Mouse (Mus musculus) liver, postnatal 0 days (tissue): ENCODE results near the gene Prkch. TPM values are rescaled to one million over a fixed set of nuclear protein-coding genes. Genes with fewer than 3 reads are reported as not detected.

Source experiments
- ATAC-seq: fragments of 200-750 bp; cut with Nextera tagmentation; 2 replicates; pipeline ENCODE4 v1.8.0; 2017; ENCODE audit warnings: mild to moderate bottlenecking, moderate library complexity
- DNase-seq: peaks from one replicate; pipeline ENCODE4 v3.0.0-alpha.2; 2016
- H3K27ac ChIP-seq: fragments of 300-500 bp; sonication (generic); 2 replicates; pipeline ENCODE4 v1.5.1; 2014; ENCODE audit warnings: antibody characterized with exemption, moderate library complexity, mild to moderate bottlenecking, low read depth
- H3K27me3 ChIP-seq: fragments of 300-500 bp; sonication (generic); 2 replicates; pipeline ENCODE4 v1.6.1; 2014; ENCODE audit warnings: low read length, control low read depth, mixed read lengths; ENCODE audit not compliant: insufficient read depth
- H3K36me3 ChIP-seq: fragments of 300-500 bp; sonication (generic); replicated peaks from 2 replicates; pipeline ENCODE4 v1.6.1; 2014; ENCODE audit warnings: mild to moderate bottlenecking, control low read depth, low read length, moderate library complexity, mixed read lengths; ENCODE audit not compliant: insufficient read depth
- H3K4me1 ChIP-seq: fragments of 300-500 bp; sonication (generic); 2 replicates; pipeline ENCODE4 v1.6.1; 2014; ENCODE audit warnings: antibody characterized with exemption, mild to moderate bottlenecking, control low read depth; ENCODE audit not compliant: insufficient read depth
- H3K4me2 ChIP-seq: fragments of 300-500 bp; sonication (generic); 2 replicates; pipeline ENCODE4 v1.6.1; 2014; ENCODE audit warnings: low read depth, mild to moderate bottlenecking, low read length, moderate library complexity, mixed read lengths
- H3K4me3 ChIP-seq: fragments of 300-500 bp; sonication (generic); 2 replicates; pipeline ENCODE4 v1.5.1; 2014; ENCODE audit warnings: low read depth, low read length
- H3K9ac ChIP-seq: fragments of 300-500 bp; sonication (generic); replicated peaks from 2 replicates; pipeline ENCODE4 v1.6.1; 2014; ENCODE audit warnings: mild to moderate bottlenecking, moderate library complexity
- H3K9me3 ChIP-seq: fragments of 300-500 bp; sonication (generic); 2 replicates; pipeline ENCODE4 v1.6.1; 2016; ENCODE audit warnings: mild to moderate bottlenecking, control low read depth, low read length, mixed read lengths
- CTCF ChIP-seq: sonication (generic); IDR thresholded peaks from 2 replicates; pipeline ENCODE4 v1.5.1; 2016; ENCODE audit warnings: antibody characterized with exemption, low read depth
- EP300 ChIP-seq: IDR thresholded peaks from 2 replicates; pipeline ENCODE4 v1.6.1; 2016; ENCODE audit warnings: antibody characterized with exemption, low read depth, mild to moderate bottlenecking
- WGBS: fragments of 180-500 bp; shearing (Covaris S2); extraction: QIAGEN DNeasy Blood & Tissue Kit; methylation state at CpG from one replicate; pipeline ENCODE4 v1.1.7; 2014; ENCODE audit not compliant: insufficient replicate concordance; 5-methylcytosine and 5-hydroxymethylcytosine counted together
- polyA plus RNA-seq: library from polyadenylated mRNA; unstranded; fragments of >200 nt; fragmentation: Nextera tagmentation; extraction: Ambion mirVana; gene quantifications from 2 replicates; pipeline ENCODE4 v1.2.1, GENCODE M21; 2015

Prkch gene
- polyA plus RNA-seq, 1 experiment from 2014 or later: 2.3 TPM

DNA sequence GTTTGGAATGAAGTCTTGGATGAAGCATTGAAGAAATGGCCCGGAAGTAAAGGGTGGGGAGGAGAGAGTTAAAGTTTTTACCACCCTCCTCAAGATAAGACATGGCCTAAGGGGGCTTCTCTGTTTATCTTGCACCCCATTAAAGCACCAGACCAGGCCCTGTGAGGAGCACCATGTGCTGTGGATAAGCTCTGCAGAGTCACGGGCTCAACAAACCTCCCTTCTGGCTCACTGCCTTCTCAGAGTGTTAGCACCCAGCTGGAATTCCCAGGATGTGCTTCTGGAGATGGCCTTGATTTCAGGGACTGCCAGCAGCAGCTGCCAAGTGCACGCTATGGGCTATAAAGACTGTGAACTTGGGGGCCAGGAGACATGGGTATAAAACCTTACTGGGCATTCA, 204.3 kb downstream of the Prkch start:
- Histone ChIP-seq H3K27me3 (no peaks in the 10 kb centered on the region), H3K4me1 (peaks cover 8% of the 10 kb centered on the region), H3K9ac (no peak overlapping the region), H3K36me3 (no peaks in the 10 kb centered on the region), H3K4me3 (no peak overlapping the region), H3K4me2 (no peak overlapping the region), H3K27ac (no peak overlapping the region), H3K9me3 (no peaks in the 10 kb centered on the region)
- no peak for TF ChIP-seq CTCF
- no peak for TF ChIP-seq EP300
- DNase-seq: no peak
- no peak for ATAC-seq
- 44% methylated on average over 3 of the region's 3 CpGs for WGBS

DNA sequence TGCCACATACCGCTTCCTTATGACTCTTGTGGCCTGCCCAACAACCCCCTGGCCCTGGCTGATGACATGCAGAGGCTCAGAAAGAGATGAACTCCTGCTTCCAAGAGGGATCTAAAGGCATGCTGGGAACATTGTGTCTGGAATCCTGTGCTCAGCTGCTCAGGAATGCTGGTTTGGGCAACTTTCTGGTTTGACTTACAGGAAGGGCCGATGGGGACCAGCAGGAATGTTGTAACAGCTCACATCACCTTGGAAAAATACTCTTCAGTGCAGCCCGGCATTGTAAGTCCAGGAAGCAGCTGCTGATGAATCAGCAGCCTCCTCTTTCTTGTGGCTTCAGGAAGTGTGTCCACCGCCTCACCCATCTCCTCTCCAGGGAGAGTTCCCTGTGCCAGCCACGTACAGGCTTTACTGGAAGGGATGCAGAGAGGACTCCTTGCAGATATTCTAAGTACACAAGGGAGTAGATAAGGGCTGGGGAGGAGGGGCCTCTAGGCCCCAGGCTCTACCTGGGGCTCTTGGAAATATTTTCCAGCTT, 206.0 kb downstream of the Prkch start:
- TF ChIP-seq EP300 (peak; percentile 30; the same call in 1 of the 2 replicates), CTCF (no peak)
- Histone ChIP-seq H3K4me3 (no peak overlapping the region), H3K27ac (no peak overlapping the region), H3K4me1 (peaks cover 16% of the 10 kb centered on the region), H3K36me3 (no peaks in the 10 kb centered on the region), H3K4me2 (no peak overlapping the region), H3K9ac (no peak overlapping the region), H3K27me3 (no peaks in the 10 kb centered on the region), H3K9me3 (no peaks in the 10 kb centered on the region)
- 35% methylated on average over 5 of the region's 5 CpGs for WGBS
- DNase-seq (no peak), ATAC-seq (peak; percentile 50)

DNA sequence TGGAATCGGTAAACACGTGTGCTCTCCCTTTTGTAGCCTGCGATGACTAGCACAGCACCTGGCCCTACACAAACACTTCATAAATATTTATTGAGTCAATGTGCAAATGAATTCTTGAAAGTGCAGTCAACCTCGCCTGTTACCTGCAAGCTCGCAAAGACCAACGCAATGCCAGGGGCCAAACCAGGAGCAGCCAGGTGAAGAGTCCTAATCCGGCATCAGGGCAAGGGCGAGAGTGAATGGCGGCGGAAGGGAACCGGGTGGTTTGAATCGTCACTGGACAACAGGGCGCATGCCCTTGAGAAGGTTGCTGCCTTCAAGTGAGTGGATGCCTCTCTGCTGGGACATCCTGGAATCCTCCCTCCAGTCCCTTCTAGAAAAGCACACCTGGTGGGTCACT, 208.6 kb downstream of the Prkch start:
- no peak for ATAC-seq
- 62% methylated on average over 13 of the region's 13 CpGs for WGBS
- Histone ChIP-seq H3K9ac (no peak overlapping the region), H3K4me1 (peaks cover 16% of the 10 kb centered on the region), H3K4me2 (no peak overlapping the region), H3K36me3 (no peaks in the 10 kb centered on the region), H3K4me3 (no peak overlapping the region), H3K9me3 (no peaks in the 10 kb centered on the region), H3K27ac (no peak overlapping the region), H3K27me3 (no peaks in the 10 kb centered on the region)
- DNase-seq: no peak
- TF ChIP-seq CTCF (no peak), EP300 (no peak)

DNA sequence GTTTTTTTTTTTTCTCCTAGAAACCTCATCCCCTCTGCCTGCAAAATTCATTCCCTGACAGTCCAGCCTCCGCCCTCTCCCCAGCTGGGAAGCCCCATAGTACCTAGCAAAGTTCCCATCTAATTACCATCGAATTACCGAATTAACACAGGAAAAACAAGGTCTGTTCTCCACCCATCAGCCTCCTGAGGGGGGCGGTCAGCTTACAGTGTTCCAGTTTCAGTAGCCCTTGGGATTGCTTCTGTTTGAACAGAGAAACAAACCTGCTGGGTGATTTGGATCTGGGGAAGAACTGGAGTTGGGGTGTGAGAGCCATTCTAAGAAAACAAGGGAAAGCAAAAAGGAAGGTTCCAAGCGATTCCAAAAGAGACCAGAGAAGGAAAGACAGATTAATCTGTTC, 209.1 kb downstream of the Prkch start:
- no peaks in the 10 kb centered on the region for H3K9me3 ChIP-seq
- peak; percentile 17; the same call in 1 of the 2 replicates for TF ChIP-seq CTCF
- no peak for TF ChIP-seq EP300
- no peaks in the 10 kb centered on the region for H3K27me3 ChIP-seq
- no peak overlapping the region for H3K4me3 ChIP-seq
- DNase-seq: no peak
- H3K4me2 ChIP-seq: peak overlapping the region; percentile 49
- no peak overlapping the region for H3K9ac ChIP-seq
- peaks cover 16% of the 10 kb centered on the region for H3K4me1 ChIP-seq
- H3K27ac ChIP-seq: no peak overlapping the region
- WGBS: 34% methylated on average over 5 of the region's 5 CpGs
- no peaks in the 10 kb centered on the region for H3K36me3 ChIP-seq
- ATAC-seq: no peak

DNA sequence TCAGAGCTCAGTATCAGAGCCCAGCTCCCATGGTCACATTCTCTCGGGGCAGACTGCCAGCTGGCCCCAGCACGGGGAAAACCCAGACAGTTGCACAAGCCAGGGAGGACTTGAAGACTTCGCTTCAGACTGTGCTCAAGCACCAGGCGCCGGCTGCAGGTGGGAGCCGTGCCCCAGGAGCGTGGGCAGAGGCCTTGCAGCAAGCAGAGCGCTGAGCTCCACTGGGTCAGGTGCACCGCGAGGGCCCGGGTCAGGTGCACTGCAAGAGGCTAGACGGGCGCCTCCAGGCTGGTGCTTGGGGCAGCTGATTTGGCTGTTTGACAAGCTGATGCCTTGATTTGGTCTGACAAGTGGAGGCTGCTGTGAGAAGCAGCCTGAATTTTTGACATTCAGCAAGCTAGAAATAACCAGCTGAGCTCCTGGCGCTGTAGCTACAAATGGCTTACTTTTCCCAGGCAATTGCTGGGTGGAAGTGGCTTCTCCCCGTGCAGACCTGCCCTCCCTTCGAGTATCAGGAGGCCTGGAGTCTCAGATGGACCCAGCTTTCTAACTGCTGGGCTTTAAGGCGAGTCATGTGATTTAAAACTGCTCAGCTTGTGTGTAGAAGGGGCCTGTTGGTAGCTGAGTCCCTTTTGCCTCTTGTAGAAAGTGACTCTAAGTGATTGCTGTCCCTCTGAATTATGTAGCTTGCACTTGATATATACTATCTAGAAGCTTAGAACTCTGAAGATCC, 209.7 kb downstream of the Prkch start:
- WGBS: 24% methylated on average over 17 of the region's 17 CpGs
- TF ChIP-seq CTCF: no peak
- no peak for TF ChIP-seq EP300
- no peaks in the 10 kb centered on the region for H3K9me3 ChIP-seq
- ATAC-seq: peak; percentile 60
- peaks cover 16% of the 10 kb centered on the region for H3K4me1 ChIP-seq
- peak; percentile 73 for DNase-seq
- peak overlapping the region; percentile 49 for H3K4me2 ChIP-seq
- H3K36me3 ChIP-seq: no peaks in the 10 kb centered on the region
- H3K9ac ChIP-seq: no peak overlapping the region
- H3K4me3 ChIP-seq: no peak overlapping the region
- no peaks in the 10 kb centered on the region for H3K27me3 ChIP-seq
- no peak overlapping the region for H3K27ac ChIP-seq

DNA sequence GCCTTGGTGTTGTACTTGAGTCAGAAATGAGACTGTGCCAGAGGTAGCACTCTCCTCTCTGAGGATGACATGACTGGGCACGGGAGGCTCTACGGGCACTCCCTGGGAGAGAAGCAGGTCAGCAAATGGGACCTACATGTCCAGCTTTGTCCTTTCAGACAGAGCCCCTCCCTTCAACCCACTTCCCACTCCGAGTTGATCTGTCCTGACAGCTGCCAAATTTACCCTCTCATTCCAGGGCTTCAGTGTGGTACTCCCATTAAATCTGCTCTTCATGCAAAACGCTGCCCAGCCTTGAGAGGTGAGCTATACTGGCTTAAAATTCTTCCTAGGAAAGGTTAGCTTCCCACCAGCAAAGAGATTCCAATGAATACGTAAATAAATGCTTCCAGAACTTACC, 215.1 kb downstream of the Prkch start:
- no peaks in the 10 kb centered on the region for H3K36me3 ChIP-seq
- 68% methylated on average over 5 of the region's 5 CpGs for WGBS
- no peak for TF ChIP-seq CTCF
- no peak for TF ChIP-seq EP300
- no peaks in the 10 kb centered on the region for H3K9me3 ChIP-seq
- H3K27ac ChIP-seq: no peak overlapping the region
- no peak overlapping the region for H3K4me2 ChIP-seq
- no peaks in the 10 kb centered on the region for H3K27me3 ChIP-seq
- no peak for ATAC-seq
- H3K4me1 ChIP-seq: no peaks in the 10 kb centered on the region; the same call in 1 of the 2 replicates
- DNase-seq: no peak
- no peak overlapping the region for H3K9ac ChIP-seq
- no peak overlapping the region for H3K4me3 ChIP-seq
